Mouse (Mus musculus) thymus, adult 18-20 months (tissue): ENCODE results near the gene P4ha2.
"Not testable (repeated sequence)": the region's sequence is repeated elsewhere in the genome, so short reads cannot be mapped to it uniquely, and the experiment has no call there.

Experiments
- DNase-seq, 2 experiments: peaks; one replicate each; pipeline ENCODE4 v3.0.0; 2022; ENCODE audit warnings: mixed read lengths in 2 of 2

The P4ha2 gene

GRCm38 (mm10) chr11:54108131-54108530, 8.2 kb downstream of the P4ha2 start:
- no peak for DNase-seq

DNA sequence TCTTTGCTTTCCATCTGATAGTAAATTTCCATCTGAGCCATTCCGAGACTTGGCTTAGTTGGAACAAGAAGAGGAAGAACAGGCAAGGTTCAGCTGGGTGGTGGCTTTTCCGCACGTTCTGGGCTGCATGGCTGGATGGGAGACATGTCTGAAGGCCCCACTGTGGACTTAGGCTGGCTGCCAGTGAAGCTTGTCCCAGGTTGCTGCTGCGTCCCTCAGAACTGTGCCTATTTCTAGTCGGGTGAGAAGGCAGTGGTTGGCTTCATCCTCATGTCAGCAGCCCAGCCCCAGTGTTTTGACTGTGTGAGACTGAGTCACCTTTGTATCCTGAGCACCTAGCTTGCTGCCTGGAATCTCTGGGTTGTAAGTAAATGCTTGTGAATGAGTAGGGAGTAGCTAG, 9.0 kb downstream of the P4ha2 start:
- DNase-seq = no peak

- DNase-seq = no peak
Observed at GRCm38 (mm10) chr11:54111291-54111690, 11.4 kb downstream of the P4ha2 start.

GRCm38 (mm10) chr11:54111976-54112741, 12.3 kb downstream of the P4ha2 start:
- DNase-seq = no peak

- peak; percentile 78 to 82 for DNase-seq
Observed at GRCm38 (mm10) chr11:54112920-54113319, 13.0 kb downstream of the P4ha2 start.

GRCm38 (mm10) chr11:54113352-54113751, 13.5 kb downstream of the P4ha2 start:
- DNase-seq = no peak

GRCm38 (mm10) chr11:54114746-54115145, 14.9 kb downstream of the P4ha2 start:
- no peak for DNase-seq

- DNase-seq = no peak
Observed at GRCm38 (mm10) chr11:54115301-54115700, 15.4 kb downstream of the P4ha2 start.

DNA sequence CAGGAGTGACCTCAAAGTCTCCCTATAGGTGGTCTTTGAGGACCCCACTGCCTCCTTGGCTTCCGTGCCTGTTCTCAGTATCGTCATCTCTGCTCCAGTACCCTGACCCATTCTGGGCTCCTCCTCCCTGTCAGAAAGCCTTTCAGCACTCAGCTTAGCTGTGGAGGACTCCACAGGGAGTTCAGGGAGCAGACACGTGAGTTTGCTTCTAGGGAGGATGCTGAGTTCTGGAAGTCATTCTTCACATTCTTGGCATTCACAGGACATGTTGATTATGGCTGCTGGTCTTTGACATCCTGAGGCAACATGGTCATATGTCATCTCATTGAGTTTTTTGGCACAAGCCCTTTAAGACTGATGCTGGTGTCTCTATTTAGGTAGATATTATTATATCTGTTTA, 16.0 kb downstream of the P4ha2 start:
- DNase-seq = no peak

DNA sequence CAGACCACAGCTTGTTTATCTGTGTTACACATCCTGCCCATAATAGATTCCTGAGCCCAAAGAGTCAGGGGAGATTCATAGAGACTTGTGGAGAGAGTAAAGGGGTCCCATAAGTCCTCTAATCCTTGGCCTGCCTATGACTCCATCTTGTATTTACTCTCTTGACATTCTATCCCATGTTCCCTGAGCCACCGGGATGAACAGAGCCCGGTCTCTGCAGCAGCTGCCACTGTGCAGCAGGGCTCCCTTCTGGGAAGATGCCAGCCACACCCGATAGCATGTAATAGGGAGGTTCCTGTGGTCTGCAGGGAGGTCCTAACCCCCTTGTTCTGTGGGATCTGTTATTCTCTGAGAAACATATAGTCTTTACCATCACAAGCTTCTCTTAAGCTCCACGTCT, 16.5 kb downstream of the P4ha2 start:
- DNase-seq = no peak

DNA sequence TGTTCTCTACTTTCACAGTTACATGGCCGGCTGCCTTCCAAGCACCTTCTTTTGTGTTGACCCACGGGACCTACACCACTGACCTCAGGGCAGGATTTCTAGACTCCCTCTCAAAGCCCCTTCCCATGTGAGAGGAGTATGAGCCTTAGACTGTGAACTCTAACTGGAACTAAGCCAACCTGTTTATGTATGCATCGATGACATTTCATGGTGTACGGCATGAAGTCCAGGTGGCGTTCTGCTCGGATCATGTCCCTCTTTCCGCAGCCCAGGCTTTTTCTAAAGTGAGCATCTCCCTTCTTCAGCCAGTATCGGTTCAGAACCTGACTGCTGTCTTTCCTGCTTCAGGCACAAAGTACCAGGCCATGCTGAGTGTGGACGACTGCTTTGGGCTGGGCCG, 17.2 kb downstream of the P4ha2 start:
- no peak for DNase-seq

DNA sequence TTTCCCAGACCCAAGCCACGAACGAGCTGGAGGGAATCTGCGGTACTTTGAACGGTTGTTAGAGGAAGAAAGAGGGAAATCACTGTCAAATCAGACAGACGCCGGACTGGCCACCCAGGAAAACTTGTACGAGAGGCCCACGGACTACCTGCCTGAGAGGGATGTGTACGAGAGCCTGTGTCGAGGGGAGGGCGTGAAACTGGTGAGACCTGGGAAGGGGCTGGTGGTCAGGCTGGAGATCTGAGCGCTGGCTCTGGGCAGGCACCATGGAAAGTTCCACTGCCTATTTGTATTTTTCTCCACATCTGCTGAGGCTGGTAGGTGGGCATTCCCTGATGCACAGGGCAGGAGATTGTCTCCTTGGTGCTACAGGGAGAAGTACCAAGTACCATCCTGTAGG, 19.2 kb downstream of the P4ha2 start:
- DNase-seq = no peak

DNA sequence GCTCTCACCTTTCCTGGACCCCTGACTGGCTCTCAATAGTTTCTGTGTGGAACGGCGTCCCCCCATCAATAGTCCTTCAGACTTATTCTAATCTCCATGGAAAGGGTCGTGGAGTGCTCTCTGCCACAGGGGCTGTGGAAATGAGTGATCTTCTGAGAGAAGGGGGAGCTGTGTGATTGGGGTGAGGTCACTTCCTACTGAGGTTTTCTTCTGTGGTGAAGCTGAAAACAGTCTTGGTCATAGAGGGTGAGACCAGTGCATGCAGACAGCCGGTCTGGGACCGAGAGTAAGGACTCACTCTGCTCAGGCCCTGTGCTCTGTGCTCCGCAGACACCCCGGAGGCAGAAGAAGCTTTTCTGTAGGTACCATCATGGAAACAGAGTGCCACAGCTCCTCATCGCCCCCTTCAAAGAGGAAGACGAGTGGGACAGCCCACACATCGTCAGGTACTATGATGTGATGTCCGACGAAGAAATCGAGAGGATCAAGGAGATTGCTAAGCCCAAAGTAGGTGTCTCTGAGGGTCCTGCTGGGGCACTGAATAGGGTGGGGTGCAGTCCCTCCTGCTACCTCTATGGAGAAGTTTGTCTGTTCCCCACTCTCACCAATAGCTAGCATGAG, 20.0 kb downstream of the P4ha2 start:
- no peak for DNase-seq

GRCm38 (mm10) chr11:54122416-54123264, 22.7 kb downstream of the P4ha2 start:
- no peak for DNase-seq

- no peak for DNase-seq
Observed at GRCm38 (mm10) chr11:54125982-54126648, 26.2 kb downstream of the P4ha2 start.

DNA sequence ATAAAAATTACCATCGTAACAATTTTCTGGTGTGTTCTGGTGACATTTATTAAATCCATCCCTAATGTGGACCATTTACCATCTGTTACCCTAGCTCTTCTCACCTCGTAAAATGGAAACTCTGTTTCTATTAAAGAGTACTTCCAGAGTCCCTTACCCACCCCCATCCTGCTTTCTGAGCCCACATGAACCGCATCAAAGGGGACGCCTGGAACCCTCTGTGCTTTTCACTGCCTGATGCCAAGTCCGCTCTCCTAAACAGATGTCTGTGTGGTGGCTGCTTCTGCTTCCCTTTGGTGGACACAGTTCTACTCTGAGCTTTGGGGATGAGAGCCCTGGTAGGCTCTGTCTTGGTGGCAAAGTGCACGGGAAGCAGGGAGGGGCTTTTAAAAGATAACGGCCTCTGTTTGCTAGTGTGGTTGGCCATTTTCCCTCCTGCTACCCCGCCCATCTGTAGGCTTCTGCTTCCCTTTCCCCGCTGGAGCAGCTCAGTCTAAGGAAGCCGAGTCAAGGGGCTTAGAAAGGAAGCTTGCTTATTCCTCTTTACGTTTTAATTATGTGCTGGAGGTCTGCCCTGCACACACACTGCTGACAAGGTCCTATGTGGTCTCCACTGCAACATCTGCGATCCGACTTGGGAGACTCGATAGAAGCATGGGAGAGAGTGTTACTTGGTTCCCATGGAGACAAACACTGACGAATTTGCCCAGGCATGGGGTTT, 26.9 kb downstream of the P4ha2 start:
- DNase-seq = no peak

DNA sequence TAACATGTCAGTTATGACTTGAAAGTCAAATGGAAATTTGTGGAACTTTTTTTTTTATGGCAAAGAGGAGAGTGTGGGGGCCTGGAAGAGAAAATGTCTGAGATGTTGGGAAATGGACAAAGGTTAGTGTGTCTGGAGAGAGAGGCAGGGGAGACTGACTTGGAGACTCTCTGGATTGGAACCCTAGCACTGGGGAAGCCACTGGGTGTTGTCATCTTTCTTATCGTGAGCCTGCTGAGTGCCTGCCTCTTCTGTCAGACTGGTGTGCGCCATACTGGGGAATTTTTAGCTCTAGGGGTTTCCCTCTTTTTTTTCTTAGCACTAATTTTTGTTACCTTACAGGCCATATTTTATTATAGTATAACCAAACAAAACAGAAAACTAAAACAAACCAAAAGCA, 27.5 kb downstream of the P4ha2 start:
- DNase-seq = no peak

DNA sequence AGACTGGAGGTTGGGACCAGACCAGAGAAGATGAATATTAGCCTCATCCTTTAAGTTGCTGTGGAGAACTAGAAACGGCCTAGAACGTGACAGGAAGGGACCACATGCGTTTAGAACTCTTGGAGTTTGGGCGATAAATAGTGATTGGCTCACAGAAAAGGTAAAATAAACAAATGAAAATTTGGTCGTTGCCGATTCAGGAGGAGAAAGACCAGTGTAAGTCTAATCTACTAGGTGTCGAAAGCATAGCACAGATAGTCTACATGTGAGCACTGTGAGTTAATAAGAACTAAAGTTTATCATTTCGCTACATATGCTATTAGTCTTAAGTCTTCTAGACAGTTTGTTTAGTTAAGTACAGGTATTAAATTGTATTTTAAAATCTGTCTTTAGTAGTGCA, 30.1 kb downstream of the P4ha2 start:
- DNase-seq = no peak

DNA sequence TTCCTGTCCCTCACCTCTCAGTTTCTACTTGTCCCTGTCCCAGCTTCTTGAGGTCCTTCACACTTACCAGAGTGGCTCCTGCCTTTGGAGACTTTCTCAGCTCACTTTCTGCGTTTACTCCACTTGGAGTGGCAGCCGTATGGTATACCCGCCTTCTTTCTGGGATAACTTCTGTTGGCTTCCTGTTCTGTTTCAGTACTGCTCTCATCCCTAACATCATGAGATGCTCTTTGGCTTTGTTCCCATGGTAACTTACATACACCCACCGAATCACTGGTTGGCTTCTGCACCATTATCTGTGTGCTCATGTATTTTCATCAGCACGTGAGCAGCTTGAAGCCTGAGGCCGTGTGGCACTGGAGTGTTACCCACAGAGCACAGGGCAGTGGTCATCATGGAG, 30.8 kb downstream of the P4ha2 start:
- DNase-seq = no peak

- no peak for DNase-seq
Observed at GRCm38 (mm10) chr11:54132290-54132689, 32.4 kb downstream of the P4ha2 start.

DNA sequence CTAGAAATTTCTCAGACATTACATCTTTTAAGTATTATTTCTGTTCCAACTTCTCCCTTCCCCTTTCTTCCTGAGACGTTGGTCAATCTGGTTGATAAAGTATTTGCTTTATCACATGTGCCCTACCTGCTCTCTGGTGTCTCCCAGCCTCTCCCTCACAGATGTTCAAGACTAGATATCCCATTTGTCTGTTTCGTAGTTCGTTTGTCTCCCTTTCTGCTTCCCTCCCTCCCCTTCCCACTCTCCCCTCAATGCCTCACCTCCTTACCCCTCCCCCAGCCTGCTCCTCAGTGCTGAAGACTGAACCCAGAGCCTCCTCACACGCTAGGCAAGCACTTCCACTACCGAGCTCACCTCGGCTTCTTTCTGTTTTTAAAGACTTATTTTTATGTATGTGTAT, 35.0 kb downstream of the P4ha2 start:
- no peak for DNase-seq

GRCm38 (mm10) chr11:54140159-54140558, 40.3 kb downstream of the P4ha2 start:
- not testable (repeated sequence) for DNase-seq
